Mouse (Mus musculus): ENCODE results near the gene Scrt2. TPM values are rescaled to one million over a fixed set of nuclear protein-coding genes. Genes with fewer than 3 reads are reported as not detected.

The Scrt2 gene
- total RNA-seq, 2 experiments from 2014 or later = 0.21 to 0.27 TPM

DNA sequence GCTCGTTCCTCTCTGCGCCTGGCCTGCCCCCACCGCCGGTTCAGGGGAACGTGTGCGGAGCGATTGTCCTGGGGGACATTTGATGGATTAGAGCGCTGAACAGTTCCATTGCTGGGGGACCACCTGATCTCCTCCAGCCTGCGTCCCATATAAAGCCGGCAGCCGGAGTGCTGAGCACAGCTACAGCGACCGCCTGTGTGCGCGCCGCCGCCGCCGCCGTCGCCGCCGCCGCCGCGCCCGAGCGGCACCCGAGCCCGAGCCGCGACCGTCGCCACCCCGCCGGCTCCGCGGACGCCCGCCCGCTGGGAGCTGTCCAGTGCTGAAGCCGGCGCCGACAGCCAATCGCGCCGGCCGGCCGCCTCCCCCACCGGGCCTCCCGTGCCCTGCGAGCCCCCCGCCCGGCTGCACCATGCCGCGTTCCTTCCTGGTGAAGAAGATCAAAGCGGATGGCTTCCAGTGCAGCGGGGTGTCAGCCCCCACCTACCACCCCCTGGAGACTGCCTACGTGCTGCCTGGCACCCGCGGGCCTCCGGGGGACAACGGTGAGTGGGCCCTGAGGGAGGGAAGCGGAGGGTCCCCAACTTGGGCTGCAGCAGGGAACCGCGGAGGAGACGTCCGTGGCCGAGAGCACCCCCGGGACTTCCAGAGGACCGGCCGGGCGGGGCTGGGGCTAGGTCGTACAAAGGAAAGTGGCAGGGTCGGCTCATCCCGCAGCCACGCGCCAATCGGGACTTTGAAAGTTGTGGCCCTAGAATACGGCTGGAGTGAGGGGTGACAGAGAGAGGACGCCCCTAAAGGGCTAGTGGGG, 516 bp downstream of the Scrt2 start:
- peak; percentile 96 for DNase-seq

DNA sequence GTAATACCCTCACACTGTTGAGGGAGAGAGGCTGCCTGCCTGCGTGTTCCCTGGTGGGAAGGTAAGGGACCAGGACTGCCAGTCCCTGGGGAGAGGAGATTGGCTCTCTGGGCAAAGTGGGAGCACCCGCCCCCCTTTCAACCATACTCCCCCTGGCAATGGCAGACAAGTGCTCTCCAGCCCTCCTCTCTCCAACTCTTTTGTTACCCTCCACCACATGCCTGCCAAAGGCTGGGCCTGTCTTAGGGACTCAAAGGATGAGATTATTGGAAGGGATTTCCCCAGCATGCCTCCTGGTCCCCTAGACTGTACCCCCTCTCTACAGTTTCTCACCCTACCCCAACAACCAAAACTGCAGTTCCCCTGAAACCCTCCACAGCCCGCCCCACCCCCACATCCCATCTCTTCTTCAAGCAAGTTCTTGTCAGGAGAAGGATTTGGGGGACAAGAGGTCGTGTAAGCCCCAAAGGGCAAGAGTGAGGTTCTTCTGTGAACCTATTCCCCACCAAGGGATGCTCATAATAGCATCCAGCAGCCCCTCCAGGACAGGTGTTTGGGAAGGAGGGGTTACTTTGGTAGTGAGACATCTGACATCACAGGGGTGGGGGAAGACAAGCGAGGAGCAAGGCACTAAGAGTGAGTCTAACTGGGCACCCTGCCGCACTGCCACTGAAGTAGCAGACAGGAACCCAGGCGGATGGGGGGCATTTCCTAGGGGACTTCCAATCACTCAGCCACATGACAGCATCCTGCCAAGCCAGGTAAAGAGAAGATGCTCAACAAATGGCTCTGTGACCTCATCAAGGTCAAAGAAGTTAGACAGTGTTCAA, 1.3 kb downstream of the Scrt2 start:
- DNase-seq = no peak

- DNase-seq = no peak
Measured at GRCm38 (mm10) chr2:152083411-152083810, 2.1 kb downstream of the Scrt2 start.

- no peak for DNase-seq
Measured at GRCm38 (mm10) chr2:152084298-152084697, 3.0 kb downstream of the Scrt2 start.

DNA sequence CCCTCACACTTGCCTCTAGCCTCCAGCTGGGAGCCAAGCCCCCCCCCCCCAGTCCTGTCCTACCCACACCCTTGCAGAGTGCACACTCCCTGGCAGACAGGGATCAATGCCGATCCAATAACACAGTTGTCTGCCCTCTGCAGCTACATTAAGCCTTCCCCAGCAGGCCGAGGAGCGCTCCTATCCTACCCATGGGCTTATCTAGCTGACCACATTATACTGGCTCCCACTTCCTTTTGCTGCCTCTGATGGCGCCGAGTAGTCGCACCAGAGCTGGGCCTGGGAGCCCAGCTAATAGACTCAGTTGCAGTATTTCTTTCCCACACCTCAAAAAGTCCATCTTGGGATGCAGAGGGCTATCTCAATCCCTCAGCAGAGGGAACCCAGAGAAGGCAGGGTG, 4.1 kb downstream of the Scrt2 start:
- no peak for DNase-seq

GRCm38 (mm10) chr2:152086451-152086850, 5.1 kb downstream of the Scrt2 start:
- DNase-seq = no peak

- DNase-seq = no peak
Measured at GRCm38 (mm10) chr2:152087111-152087510, 5.8 kb downstream of the Scrt2 start.

DNA sequence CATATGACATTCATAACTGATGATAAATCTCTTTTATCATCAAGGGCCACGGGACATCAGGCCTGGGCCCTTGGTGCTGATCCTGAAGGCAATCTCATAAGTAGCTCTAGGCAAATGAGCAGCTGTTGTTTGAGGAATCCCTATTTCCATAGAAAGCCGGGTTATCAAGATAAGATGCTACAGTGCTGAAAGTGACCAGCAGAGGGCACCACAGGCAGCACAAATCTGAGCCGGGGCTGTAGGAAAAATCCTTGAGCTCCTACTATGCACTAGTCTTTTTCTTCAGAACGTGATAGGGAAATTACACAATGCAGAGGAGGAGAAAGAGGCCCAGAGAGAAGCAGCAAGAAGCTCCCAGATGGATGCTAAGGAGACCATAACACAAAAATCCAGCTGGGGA, 7.7 kb downstream of the Scrt2 start:
- peak; percentile 76 for DNase-seq

DNA sequence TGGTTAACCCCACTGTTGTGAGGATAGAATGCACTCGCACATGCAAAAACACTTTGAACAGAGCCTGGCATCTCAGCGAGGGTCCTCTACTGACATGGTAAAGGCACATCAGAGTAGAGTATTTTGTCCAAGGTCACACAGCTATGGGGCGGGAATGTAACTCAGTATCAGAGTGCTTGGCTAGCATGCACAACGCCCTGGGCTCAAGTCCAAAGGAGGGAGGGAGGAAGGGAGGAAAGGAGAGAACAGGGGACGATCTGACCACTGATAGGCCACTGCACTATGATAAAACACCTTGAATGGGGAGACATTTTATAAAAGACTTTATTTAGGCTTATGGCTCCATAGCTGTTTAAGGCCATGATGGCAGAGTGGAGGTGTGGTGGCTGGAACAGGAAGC, 8.3 kb downstream of the Scrt2 start:
- DNase-seq = no peak

DNA sequence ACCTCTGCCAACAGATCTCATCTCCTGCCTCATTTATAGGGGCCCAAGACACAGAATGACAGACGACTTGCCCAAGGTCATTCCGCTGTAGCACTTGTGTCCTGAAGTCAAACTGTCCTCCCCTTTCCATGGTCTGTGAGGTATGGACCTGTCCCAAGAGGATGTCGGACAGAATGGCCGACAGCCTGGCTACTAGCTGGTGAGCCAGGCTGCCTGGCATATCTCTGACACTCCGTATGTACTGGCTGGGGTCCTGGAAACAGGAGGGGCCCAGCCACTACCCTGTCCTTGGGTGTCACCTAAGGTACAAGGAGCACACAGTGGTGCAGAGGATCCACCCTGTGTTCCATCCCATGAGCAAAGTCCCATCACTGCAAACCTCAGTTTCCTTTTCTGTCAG, 9.2 kb downstream of the Scrt2 start:
- DNase-seq = no peak

DNA sequence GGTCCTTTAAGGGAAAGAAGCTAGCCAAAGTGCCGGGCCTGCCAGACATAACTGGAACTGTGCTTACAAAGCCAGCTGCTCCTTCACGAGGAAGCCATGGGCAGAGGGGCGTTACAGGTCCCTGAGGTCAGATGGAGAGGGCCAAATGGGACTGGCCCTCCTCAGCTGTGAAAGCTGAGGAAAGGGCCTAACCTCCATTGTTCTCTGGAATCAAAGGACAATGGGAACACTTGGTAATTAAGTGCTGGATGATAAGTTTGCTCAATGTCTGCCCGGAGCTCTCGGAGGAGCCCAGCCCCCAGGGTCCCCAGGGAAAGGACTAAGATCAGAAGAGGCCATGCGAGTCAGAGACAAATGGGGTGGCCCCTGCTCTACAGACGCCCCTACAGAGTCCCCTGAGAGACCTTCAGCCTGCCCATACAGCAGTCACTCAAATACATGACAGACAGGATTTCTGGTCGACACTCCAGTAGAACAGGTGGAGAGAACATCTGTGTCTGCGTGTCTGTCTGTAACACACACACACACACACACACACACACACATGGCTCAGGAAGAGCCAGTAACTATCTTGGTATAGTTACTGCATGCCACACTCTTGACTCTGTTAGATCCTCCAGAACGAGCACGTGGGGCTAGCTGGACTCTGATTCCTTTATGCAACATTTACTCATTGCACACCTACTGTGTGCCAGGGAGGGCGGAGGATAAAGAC, 10.2 kb downstream of the Scrt2 start:
- DNase-seq = no peak

DNA sequence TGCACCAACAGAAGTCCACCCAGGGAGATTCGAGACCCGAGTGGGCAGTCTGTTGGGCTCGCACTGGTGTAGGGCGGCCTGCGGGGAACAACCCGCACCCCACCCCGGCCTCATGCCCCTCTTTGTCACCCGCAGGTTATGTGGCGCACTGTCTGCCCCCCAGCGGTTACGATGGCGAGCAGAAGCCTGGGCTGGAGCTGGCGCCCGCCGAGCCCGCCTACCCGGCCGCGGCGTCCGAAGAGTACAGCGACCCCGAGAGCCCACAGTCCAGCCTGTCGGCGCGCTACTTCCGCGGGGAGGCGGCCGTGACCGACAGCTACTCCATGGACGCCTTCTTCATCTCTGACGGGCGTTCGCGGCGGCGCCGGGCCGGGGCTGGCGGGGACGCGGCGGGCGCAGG, 11.6 kb downstream of the Scrt2 start:
- no peak for DNase-seq

GRCm38 (mm10) chr2:152093356-152093792, 12.0 kb downstream of the Scrt2 start:
- DNase-seq = peak; percentile 63

GRCm38 (mm10) chr2:152094856-152095545, 13.7 kb downstream of the Scrt2 start:
- no peak for DNase-seq

DNA sequence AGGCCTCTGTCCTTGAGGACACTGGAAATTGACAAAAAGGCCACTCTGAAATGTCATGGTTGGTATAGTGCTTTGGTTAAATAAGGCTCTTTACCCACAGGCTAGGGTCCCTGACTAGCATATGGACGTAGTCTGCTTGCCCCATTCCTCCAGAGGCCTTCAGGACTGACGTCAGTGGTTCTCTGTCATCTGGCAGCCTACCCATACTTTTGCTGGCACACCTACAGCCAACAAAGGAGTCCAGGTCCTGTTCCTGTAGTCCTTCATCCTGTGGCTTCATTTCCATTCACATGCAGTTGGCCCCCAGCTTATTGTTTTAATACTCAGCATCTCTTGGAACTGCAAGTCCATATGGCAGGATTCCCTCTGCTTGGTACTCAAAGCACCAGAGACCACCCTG, 15.6 kb downstream of the Scrt2 start:
- DNase-seq = no peak

DNA sequence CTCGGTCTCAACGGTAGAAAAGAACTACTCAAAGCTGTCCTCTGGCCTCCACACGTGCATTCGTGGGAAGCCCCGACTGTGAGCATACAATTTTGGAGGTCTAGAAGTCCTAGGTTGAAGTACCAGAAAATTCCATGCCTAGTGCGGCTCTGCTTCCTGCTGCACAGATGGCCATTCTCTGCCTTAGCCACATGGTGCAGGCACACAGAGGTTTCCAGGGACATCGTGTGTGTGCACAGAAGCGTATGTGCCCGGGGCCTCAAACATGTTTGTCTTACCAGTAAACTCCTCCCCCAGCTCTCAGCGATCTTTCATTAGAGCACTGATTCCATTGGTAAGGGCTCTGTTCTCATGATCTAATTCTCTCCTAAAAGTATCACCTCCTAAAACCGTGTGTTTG, 16.6 kb downstream of the Scrt2 start:
- no peak for DNase-seq

- DNase-seq = no peak
Measured at GRCm38 (mm10) chr2:152099538-152099937, 18.2 kb downstream of the Scrt2 start.

GRCm38 (mm10) chr2:152101761-152102160, 20.4 kb downstream of the Scrt2 start:
- no peak for DNase-seq

DNA sequence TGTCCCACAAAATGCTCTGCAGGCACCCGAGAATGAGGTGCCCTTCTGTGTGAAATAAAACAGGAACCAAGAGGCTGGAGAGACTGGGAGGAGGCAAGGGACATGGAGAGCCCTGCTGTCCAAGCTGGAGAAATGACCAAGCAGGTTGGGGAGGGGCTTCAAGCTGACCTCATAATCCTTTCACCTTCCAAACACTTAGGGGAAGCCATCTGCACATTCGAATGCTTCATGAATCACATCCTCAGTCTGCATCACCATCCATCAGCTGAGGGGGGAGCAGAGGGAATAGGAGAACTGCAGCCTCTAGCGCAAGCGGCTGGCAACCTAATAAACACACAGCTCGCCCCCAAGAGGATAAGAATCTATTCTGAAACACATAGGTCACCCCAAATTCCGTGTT, 21.0 kb downstream of the Scrt2 start:
- no peak for DNase-seq

DNA sequence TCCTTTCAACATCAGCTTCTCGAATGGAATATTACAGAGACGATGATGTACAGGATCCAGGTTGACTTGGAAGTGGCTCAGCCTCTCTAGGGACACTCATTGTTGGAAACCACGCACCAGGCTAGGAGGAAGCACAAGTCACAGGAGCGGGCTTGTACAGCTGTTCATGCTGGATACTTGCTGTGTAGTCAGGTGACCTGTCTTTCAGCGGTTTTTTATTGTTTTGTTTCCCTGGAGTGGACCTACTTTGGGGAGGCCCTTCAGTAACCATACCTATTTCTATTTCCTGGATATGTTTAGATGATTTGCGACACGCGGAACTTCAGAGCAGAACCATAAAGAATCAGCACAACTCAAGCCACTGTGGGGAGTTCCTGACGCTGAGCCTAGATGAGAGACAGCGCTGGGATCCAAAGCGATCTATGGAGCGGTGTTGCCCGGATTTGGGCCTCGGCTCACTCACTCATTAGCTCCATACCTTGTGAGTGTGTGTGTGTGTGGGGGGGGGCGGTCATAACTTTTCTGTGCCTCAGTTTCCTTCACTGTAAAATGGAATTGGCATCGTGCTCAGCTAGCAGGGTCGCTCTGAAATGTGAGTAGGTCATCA, 23.5 kb downstream of the Scrt2 start:
- no peak for DNase-seq

GRCm38 (mm10) chr2:152105318-152106224, 24.2 kb downstream of the Scrt2 start, which contains the start of gene Srxn1:
Gene Srxn1, plus strand, starts transcription at chr2:152105516.
- DNase-seq = peak; percentile 93
